8 mouse cellular contexts compared by ENCODE assay signal in the genomic region with DNA sequence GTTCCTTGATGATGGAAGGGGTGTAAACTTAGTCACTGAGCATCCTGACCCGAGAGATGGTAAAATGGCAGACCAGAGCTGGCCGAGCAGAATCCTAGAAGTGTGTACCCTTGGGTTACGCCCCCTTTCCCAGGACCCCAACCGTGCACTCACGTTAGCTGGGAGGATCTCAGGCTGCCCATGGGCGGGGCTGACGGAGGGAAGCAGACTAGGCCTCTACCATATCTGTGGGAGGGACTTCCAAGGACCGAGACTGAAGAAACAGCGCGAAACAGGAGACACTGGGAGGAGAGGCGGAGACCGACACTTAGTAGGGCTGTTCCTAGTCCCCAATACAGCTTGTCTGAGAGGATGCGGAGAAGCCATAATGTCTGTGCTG. TPM values are rescaled to one million over a fixed set of nuclear protein-coding genes. Genes with fewer than 3 reads are reported as not detected.
A peak's percentile ranks its signal among the peaks of the same experiment; 100 is the strongest.
DNase-seq lines count a peak whose midpoint lies in the region; ATAC-seq and TF ChIP-seq lines count a peak whose summit lies in the region.

No protein-coding gene starts in this region.

- no peaks in the 10 kb centered on the region for H3K9me3 ChIP-seq in limb, embryonic 10.5 days (replicated peaks)
- H3K9me3 ChIP-seq in midbrain, embryonic 10.5 days (replicated peaks): no peaks in the 10 kb centered on the region

- 2% methylated on average over 13 of the region's 13 CpGs for WGBS in limb, embryonic 10.5 days
- WGBS in midbrain, embryonic 10.5 days: 1% methylated on average over 13 of the region's 13 CpGs

- ATAC-seq in granulocyte monocyte progenitor cell, adult 5-6 weeks (replicated peaks; ENCODE audit: poor library complexity, severe bottlenecking): peak; percentile 22
- ATAC-seq in erythroid progenitor cell, adult 5-6 weeks (replicated peaks; ENCODE audit: low FRiP score, poor library complexity, severe bottlenecking): no peak

- H3K4me1 ChIP-seq in testis, adult 2 months (ENCODE audit: control insufficient read depth, insufficient read depth, low read length): peaks cover 38% of the 10 kb centered on the region
- H3K4me1 ChIP-seq in limb, embryonic 10.5 days: peaks cover 52% of the 10 kb centered on the region
- peaks cover 56% of the 10 kb centered on the region for H3K4me1 ChIP-seq in midbrain, embryonic 10.5 days

- TF ChIP-seq CTCF in testis, adult 2 months (IDR thresholded peaks at IDR 0.05; ENCODE audit: control insufficient read depth, insufficient read depth, insufficient replicate concordance, low read depth, low read length): no peak

- no peaks in the 10 kb centered on the region for H3K36me3 ChIP-seq in testis, adult 2 months (ENCODE audit: control insufficient read depth, insufficient read depth, low read length)
- peaks cover 12% of the 10 kb centered on the region; the same call in 1 of the 2 replicates for H3K36me3 ChIP-seq in limb, embryonic 10.5 days
- H3K36me3 ChIP-seq in midbrain, embryonic 10.5 days: peaks cover 12% of the 10 kb centered on the region

- no peak for DNase-seq in testis, postnatal 10 days (ENCODE audit: low spot score)
- DNase-seq in limb, embryonic 10.5 days (ENCODE audit: low spot score): peak; percentile 61
- DNase-seq in midbrain, embryonic 10.5 days (ENCODE audit: low spot score): peak; percentile 44
- DNase-seq in right cerebral cortex, adult 18-20 months: no peak
- no peak for DNase-seq in frontal cortex, adult 2 months (ENCODE audit: extremely low spot score in 1 of 2, low spot score in 1 of 2)

- no peak for TF ChIP-seq POLR2A in testis, adult 2 months (IDR thresholded peaks at IDR 0.05; ENCODE audit: control insufficient read depth, low read depth, low read length)

- no peaks in the 10 kb centered on the region for H3K27me3 ChIP-seq in testis, adult 2 months (ENCODE audit: control insufficient read depth, insufficient read depth, low read length)
- peaks cover 92% of the 10 kb centered on the region for H3K27me3 ChIP-seq in limb, embryonic 10.5 days (ENCODE audit: low read depth, poor library complexity, severe bottlenecking)
- H3K27me3 ChIP-seq in midbrain, embryonic 10.5 days (ENCODE audit: low read depth, poor library complexity, severe bottlenecking): peaks cover 90% of the 10 kb centered on the region

- H3K27ac ChIP-seq in testis, adult 2 months (ENCODE audit: control insufficient read depth, insufficient read depth, low read depth, low read length): no peak overlapping the region
- 0 out of 2 replicates have a peak overlapping the region, but pooled peaks have one; percentile 46 for H3K27ac ChIP-seq in limb, embryonic 10.5 days
- H3K27ac ChIP-seq in midbrain, embryonic 10.5 days (replicated peaks): no peak overlapping the region

- H3K4me3 ChIP-seq in testis, adult 2 months (ENCODE audit: control insufficient read depth, low read depth, low read length): peak overlapping the region; percentile 70
- H3K4me3 ChIP-seq in limb, embryonic 10.5 days: peak overlapping the region; percentile 53
- H3K4me3 ChIP-seq in midbrain, embryonic 10.5 days: peak overlapping the region; percentile 52

RNA-seq across cellular contexts. Expression of gene Arhgap27, which starts 1.4 kb away (rescaled TPM):
- polyA plus RNA-seq in testis, adult 2 months (2012; rRNA removed): 1.0 and 1.6 TPM in 2 replicates
- 21.3 and 29.3 TPM in 2 replicates for total RNA-seq in granulocyte monocyte progenitor cell, adult 5-6 weeks (2014; fragmentation: Nextera tagmentation)
- total RNA-seq in granulocyte monocyte progenitor cell, adult 5-6 weeks (2017): 11.0 and 19.0 TPM in 2 replicates
- polyA plus RNA-seq in limb, embryonic 10.5 days (2016; fragmentation: Nextera tagmentation; extraction: Ambion mirVana): 5.3 and 8.2 TPM in 2 replicates
- polyA plus RNA-seq in midbrain, embryonic 10.5 days (2016; fragmentation: Nextera tagmentation; extraction: Ambion mirVana): 3.8 and 4.1 TPM in 2 replicates
- 2.1 and 7.6 TPM in 2 replicates for total RNA-seq in erythroid progenitor cell, adult 5-6 weeks (2015; ENCODE audit: low replicate concordance)
- 3.0 and 4.8 TPM in 2 replicates for total RNA-seq in erythroid progenitor cell, adult 5-6 weeks (2017; ENCODE audit: low replicate concordance)
- polyA plus RNA-seq in frontal cortex, adult 2 months (2012; rRNA removed): 16.6 and 16.8 TPM in 2 replicates

RNA-seq across cellular contexts. Expression of gene Plekhm1, which starts 50.4 kb away (rescaled TPM):
- polyA plus RNA-seq in testis, adult 2 months (2012; rRNA removed): 5.9 and 6.3 TPM in 2 replicates
- 8.6 and 13.2 TPM in 2 replicates for total RNA-seq in granulocyte monocyte progenitor cell, adult 5-6 weeks (2014; fragmentation: Nextera tagmentation)
- 3.9 and 4.8 TPM in 2 replicates for total RNA-seq in granulocyte monocyte progenitor cell, adult 5-6 weeks (2017)
- polyA plus RNA-seq in limb, embryonic 10.5 days (2016; fragmentation: Nextera tagmentation; extraction: Ambion mirVana): 7.6 and 8.2 TPM in 2 replicates
- 8.0 and 8.5 TPM in 2 replicates for polyA plus RNA-seq in midbrain, embryonic 10.5 days (2016; fragmentation: Nextera tagmentation; extraction: Ambion mirVana)
- 15.1 and 18.0 TPM in 2 replicates for total RNA-seq in erythroid progenitor cell, adult 5-6 weeks (2015; ENCODE audit: low replicate concordance)
- total RNA-seq in erythroid progenitor cell, adult 5-6 weeks (2017; ENCODE audit: low replicate concordance): 4.2 and 5.5 TPM in 2 replicates
- 15.6 and 15.7 TPM in 2 replicates for polyA plus RNA-seq in frontal cortex, adult 2 months (2012; rRNA removed)

Comparison
In these comparisons a context has a peak if more than half of its experiments do, and no peak if none do; other contexts are left out.
1. DNase-seq: peak in limb, embryonic 10.5 days (single experiment) and midbrain, embryonic 10.5 days (single experiment); none in testis, postnatal 10 days (single experiment), right cerebral cortex, adult 18-20 months (single experiment) and frontal cortex, adult 2 months (0 of 2).
2. Peak in every context shown above with its lines, with median percentiles within 50 percentile points of each other: H3K4me3 ChIP-seq.